Mouse (Mus musculus): ENCODE data around the gene Tm6sf2.

GRCm38 (mm10) chr8:70049662-70050061, 23.1 kb upstream of the Tm6sf2 start:
- TF ChIP-seq POLR2A (IDR thresholded peaks at IDR 0.05; ENCODE audit: control insufficient read depth, extremely low read depth, insufficient read depth, low read length, poor library complexity): no peak
- no peak for TF ChIP-seq CTCF (IDR thresholded peaks at IDR 0.05; ENCODE audit: borderline replicate concordance, control insufficient read depth, extremely low read depth, insufficient read depth, low read length, poor library complexity)
